Mouse (Mus musculus): ENCODE measurements around the gene Crybg2. TPM values are rescaled to one million over a fixed set of nuclear protein-coding genes. Genes with fewer than 3 reads are reported as not detected.
A peak's percentile ranks its signal among the peaks of the same experiment; 100 is the strongest.

Gene Crybg2
- not detected in 2 replicates for total RNA-seq (2015; ENCODE audit: low replicate concordance)
- total RNA-seq (2017; ENCODE audit: low replicate concordance) = not detected in 2 replicates

DNA sequence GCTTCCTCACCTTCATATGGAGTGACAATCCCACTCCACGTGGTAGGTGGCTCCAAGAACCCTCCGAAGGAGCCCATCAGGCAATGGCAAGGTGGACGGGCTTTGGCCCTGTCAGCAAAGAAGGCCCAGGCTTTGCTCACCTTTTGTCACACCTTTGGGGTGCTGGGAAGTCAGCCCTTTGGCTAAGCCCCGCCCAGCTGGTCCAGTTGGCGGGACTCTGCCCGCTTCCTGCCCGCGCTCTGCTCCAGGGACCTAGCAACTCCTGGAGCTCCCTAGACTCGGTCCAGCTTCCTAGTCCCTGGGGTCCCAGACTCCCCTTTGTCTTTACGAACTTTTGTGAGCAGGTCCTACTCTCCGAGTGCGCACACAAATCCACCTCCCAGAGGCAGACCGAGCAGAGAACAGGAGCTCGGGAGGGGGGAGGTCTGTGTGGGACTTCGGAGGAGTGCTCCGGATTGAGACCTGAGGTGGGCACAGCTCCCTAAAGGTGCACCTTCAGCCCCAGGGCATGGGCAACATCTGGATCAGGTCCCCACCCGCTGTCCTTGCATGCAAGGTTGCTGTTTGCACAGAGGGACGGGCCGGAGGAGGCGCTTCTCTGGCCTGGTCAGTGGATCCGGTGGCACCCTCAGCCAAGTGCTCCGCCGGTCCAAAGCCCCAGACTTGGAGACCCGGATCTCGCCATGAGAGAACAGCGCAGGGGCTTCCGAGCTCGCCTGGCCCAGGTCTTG, at the start of gene Crybg2:
TSS of gene Crybg2 (plus strand) at position 681 of the 731 bp plus-strand sequence.
- no peak for ATAC-seq (replicated peaks; ENCODE audit: low FRiP score, poor library complexity, severe bottlenecking)

DNA sequence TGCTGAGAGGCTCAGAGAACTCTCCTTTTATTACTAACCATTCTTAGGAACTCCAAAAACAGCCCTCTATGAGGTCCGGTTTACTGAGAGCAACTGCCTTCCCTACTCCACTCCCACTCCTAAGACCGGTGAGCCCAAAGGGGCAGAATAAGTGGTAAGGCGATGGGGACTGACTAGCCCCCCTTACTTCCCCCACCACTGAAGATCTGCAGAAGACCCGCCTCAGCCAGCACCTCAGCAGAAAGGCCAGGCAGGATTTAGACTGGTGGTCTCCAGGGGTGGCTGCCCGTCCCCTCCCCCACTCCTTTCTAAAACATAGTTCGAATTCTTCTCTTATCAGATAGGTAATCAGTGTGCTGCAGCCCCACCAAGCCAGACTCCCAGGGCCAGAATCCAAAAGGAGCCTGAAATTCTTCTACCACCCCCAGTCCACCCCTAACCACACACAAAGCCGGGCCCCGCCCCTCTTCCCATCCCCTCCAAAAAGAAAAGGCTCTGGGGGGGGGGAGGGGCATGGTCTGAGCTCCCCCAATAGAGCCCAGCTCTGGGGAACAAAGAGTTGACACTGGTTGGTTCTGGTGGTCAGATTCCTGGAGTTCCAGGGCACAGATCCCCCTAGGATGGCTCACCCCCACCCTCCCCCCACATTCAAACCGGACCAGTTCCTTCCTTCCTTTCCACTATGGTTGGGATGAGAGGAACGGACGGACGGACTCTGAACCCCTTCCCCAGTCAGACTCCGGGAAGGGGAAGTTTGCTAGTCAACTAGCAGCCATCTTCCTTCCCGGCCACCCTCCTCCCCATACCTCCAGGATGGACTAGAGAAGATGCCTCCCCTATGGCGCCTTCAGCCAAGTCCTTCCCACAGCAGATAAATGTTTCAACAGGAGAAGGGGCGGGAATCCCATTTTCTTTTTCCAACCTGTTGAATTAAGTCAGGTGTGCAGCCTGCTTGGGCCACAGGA, 48.9 kb upstream of the Crybg2 start:
- no peak for ATAC-seq (replicated peaks; ENCODE audit: low FRiP score, poor library complexity, severe bottlenecking)

DNA sequence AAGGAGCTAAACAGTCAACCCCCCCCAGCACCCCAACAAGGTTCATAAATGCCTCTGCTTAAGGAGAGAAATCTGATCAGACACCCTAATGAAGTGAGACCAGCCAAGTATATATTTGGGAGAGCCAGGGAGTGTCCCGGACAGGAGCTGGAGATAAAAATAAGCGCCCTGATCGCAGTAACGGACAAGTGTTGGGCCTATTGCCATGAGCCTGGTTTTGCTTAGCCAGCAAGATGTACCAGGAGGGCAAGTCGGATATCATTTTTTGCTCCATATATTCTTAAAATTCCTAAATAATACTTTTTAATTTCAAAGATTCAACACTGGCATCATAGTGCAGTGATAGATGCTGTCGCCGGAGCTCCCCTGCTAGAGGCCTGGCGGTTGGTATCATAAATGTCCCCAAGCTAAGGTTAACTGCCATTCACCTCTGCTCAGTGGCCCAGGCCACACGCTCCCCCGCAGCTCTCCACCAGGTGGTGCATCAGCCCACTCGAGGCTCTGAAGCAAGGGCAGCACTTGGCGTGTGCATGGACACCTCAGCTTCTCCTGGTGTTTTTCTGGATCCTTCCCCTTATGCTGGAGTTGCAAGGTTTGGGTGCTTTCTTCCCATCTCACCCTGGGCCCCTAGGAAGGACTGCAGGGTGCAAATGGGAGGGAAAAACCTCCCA, 47.6 kb upstream of the Crybg2 start:
- no peak for ATAC-seq (replicated peaks; ENCODE audit: low FRiP score, poor library complexity, severe bottlenecking)

DNA sequence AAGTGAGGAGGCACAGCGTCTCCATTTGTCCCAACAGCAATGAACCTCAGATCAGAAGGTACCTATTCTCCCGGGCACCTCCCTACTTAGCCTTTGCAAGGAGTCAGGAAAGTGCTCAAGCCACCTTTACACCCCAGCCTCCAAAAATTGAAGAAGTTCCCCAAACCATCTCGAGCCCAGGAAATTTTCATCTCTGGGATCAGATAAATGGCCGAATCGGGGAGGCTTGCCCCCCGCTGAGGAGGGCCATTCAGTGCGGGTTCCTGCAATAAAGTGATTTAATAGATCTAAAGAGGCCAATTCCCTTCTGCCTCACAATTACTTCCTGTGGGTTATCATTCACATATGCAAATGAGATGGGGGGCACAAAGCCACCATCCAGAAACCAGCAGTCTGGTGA, 44.4 kb upstream of the Crybg2 start:
- no peak for ATAC-seq (replicated peaks; ENCODE audit: low FRiP score, poor library complexity, severe bottlenecking)

DNA sequence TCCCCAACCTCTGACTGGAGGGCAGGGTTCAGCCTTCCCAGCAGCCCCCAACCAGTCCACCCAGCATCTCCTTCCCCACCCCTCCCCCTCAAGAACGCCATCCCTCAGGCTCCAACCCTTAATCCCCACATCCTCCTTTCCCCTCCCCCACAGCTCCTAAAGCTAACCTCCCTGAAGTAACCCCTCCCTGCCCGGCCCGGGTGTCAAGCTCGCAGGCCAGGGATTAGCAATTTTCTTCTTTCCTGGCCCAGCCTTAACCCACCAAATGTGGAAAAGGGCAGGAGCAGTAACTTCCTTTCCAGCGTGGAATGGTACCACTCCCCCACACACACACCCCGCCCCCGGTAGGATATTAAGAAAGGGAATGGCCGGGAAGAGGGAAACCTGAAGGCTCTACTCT, 43.8 kb upstream of the Crybg2 start:
- no peak for ATAC-seq (replicated peaks; ENCODE audit: low FRiP score, poor library complexity, severe bottlenecking)

DNA sequence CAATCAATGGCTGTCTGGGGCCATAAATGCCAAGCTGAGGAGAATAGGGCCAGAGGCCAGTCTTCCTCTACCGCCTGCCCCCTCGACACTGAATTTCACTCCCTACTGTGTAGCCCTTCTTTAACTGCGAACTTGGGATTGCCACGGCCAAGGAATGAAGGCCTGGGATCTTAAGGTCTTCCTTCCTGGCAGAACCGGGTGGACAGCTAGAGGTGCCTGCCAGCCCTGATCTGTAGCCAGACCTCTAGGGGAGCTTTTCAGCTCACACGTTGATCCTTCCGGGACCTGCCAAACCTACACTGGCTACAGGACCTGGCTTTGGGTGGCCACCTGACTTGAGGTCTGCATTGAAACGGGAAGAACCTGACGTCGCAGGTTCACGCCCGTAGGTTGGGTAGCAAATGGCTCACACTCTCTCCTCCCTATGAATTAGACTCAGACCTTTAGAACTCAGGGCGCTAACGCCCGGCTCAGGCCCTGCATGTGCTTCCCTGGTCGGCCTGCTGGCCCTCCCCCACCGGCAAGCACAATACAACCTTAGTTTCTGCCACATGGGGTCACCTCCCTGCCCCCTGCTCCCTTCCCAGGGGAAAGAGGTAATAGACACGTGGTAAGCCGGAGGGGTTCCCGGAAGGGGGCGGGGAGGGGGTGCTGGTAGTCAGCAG, 43.3 kb upstream of the Crybg2 start:
- ATAC-seq (replicated peaks; ENCODE audit: low FRiP score, poor library complexity, severe bottlenecking) = no peak

DNA sequence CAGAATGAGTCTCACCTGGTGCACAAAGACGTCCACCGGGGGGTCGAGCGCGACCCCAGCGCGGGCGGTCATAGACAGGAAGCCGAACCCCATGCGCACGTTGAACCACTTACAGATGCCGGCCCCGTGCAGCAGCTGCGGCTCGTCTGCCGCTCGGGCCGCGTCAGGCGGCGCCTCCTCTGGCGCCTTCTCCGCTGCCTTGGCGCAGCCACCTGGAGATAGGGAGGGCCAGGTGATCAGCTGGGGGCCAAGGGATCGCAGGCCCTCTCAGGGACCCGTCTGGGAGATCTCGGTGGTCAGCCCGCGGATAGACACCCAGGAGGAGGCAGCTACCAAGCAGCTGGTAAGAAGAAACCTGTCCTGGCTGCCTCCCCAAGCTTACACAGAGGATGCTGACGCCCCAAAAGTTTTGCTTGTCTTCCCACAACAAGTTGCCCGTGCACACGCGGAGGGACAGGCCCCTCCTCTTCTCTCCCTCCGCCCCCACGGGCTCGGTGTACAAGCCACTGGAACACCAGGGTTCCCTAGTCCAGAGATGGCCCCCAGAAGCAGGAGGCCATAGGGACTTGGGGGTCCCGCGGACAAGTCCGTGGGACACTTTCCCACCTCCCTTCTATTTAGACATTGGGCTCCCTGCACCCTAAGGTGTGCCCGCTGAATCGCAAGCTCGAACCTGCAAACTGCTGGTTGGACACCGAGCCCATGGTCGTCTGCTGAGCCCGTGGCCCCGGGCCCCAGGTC, 42.4 kb upstream of the Crybg2 start:
- ATAC-seq (replicated peaks; ENCODE audit: low FRiP score, poor library complexity, severe bottlenecking) = no peak

DNA sequence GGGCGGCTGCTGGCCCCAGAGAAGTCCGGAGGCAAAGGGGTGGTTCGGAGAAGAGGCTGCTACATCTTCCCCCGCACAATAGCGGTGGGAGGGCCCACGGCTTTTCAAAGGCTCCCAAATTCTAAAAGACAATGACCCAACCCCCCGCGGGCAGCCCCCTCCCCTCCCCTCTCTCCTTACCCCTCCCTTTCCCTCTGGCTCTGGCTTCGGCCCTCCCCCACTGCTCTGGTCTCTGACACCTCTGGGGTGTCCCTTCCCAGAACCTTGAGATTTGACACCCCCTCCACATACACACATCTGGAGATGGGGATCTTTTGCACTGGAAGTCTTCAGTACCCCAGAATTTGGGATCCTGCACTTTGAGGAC, 41.9 kb upstream of the Crybg2 start, which contains the start of gene Lin28a:
TSS of gene Lin28a (minus strand) at position 63 of the 367 bp plus-strand sequence.
- ATAC-seq (replicated peaks; ENCODE audit: low FRiP score, poor library complexity, severe bottlenecking) = no peak

DNA sequence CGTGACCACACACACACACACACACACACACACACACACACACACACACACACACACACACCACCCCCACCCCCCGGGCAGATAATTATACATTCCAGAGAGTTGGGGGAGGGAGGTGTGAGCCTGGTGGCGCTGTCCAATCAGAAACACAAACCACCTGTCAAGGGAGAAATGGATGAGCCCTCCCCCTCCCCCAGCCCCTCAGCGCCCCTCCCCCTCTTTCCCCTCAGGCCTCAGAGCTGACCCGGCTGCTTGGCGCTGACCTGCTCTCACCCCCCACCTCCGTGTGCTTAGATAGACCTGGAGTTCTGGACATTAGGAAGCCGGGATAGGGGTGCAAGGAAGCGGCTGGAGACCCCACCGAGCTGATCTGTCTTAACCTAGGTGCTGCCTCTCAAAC, 41.4 kb upstream of the Crybg2 start:
- no peak for ATAC-seq (replicated peaks; ENCODE audit: low FRiP score, poor library complexity, severe bottlenecking)

DNA sequence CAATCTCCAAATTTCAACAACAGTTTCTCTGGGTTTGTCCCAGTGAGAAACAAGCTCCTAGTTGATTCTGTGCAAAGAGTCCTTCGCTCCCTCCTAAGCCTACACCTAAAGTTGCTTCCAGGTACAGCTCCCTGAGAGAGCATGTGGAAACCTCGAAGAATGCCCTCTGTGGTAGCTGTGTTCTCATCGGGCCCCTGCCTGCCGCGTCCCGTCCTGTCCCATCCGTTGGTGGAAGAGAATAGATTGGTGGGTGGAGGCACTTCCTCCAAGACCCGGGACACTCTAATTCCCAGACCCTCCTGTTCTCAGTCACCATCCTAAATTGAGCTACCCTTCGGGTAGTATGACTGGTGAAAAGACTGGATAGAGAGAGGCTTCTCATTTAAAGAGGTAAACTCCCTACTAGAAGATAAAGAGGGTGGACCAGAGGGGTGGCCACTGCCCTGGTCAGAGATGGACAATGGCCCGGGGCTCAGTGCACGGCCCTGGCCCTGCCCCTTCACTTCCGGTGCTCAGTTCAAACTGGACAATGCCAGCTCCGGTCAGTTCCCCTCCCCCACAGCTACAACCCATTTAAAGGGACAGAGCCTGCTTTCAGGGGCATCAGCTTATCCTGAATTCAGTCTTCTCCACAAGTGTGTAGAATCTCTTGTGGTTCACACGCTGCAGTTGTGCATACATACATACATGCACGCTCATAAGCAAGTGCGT, 40.8 kb upstream of the Crybg2 start:
- ATAC-seq (replicated peaks; ENCODE audit: low FRiP score, poor library complexity, severe bottlenecking) = no peak

DNA sequence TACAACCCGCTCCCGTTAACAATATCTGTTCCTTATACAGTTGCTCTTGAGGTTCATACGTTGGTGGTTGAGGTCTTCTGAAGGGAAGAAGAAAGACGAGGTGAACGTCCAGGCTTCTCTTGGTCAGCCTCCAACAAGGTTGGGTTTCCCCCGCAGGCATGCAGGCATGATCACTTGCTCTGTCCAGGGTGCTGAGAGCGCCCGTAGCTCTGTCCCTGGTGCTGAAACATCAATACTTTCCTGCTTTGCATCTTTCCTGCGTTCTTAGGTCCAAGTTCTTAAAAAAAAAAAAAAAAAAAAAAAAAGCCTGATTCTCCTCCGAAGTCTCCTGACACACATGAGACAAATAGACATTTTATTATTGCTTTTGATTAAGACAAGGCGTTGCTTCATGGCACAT, 40.0 kb upstream of the Crybg2 start:
- ATAC-seq (replicated peaks; ENCODE audit: low FRiP score, poor library complexity, severe bottlenecking) = no peak

DNA sequence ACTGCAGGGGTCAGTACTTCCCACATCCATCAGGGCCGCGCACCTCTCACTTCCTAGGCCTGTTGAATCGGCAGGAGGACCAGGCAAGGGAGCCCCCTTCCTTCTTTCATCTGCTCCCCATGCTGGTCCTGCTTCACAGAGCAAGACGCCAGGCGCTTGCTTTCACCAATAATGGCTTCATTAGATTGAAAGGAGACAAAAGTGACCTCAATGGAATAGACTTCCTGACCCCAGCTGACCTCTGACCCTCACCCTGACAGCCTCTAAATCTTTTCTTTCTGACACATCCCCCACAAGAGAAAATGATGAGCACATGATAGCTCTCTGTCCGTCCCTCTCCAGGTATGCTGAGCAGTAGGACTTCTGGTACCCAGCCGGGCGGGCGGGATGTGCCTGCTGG, 34.8 kb upstream of the Crybg2 start:
- no peak for ATAC-seq (replicated peaks; ENCODE audit: low FRiP score, poor library complexity, severe bottlenecking)

DNA sequence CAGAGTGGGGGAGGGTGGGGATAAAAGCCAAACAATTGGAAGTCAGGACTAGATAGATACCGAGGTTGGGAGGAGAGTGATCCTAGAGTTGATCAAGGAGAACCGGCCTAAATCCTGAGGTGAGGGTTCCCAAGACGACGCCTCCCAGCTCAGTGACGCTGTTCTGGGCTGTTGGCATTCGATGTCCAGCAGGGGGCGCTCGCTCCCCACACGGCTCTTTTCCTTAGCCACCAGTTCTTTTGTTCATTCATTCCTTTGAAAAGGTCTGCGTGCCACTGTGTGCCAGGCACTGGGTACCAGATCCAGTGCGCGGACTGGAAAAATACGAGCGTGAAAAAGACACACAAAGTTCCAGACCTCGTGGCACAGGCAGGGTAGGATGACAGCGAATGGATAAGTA, 24.7 kb upstream of the Crybg2 start:
- peak; percentile 78 for ATAC-seq (replicated peaks; ENCODE audit: low FRiP score, poor library complexity, severe bottlenecking)

DNA sequence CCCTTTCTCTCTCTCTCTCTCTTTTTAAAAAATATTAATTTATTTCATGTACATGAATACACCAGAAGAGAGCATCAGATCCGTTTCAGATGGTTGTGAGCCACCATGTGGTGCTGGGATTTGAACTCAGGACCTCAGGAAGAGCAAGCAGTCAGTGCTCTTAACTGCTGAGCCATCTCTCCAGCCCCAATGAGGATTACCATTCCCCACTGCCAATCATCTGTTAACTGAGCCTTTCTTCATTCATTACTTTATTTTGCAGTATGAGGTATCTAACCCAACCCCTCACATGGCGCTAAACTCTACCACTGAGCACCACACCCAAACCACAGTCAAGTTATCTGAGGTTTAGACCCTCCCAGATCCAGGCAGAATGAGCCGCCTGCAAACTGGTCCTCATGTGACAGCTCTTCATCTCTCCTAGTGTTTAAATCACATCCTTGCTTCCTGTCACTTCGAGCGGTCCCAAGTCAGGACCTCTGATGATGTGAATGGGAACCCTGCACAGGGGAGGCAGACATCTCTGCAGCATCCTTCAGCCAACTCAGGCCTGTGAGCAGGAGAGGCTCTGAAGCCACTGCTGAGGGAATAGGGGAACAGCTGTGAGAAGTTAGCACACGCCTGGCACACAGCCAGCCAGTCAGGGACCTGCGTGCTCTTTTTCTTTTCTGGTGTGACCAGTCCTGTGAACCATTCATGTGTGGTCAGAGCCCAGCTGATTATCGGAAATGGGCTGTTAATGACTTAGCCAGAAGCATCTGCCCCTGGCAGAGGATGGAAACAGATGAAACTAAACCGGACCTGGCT, 19.1 kb upstream of the Crybg2 start:
- no peak for ATAC-seq (replicated peaks; ENCODE audit: low FRiP score, poor library complexity, severe bottlenecking)

DNA sequence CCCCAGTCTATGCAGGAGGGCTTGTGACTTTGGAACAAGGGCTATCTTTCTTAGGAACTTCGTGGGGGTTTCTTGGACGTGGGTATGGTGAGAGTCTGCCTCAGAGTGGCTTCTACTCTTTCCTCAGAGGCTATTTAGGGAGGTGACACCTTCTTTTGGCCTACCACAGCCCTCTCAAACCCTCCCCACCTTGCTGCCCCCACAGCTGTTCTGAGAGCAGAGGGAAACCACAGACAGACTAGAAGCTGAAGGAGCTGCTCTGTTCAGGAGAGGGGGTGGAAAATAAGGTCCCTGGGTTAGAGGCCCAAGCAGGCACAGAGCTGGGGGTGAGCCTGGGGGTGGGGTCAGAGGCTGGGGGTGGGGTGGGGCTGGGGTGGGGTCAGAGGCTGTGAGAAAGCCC, 17.6 kb upstream of the Crybg2 start:
- no peak for ATAC-seq (replicated peaks; ENCODE audit: low FRiP score, poor library complexity, severe bottlenecking)

DNA sequence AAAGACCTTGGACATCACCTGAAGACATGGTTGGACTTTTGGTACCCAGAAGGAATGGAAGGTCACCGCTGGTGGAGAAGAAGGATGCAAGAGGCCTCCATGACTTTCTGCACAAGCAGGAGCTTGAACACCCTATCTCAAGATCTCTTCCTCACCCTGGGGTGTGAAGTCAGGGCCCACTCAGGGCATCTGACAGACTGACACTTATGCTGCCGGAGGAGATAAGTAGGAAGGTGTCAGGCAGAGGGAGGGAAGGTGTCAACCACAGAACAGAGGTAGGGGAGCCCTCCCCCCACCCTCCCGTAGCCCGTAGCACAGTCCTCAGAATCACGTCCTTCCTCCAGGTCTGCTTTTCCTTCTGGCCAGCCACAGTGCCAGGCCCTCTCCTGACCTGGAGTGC, 13.0 kb upstream of the Crybg2 start:
- ATAC-seq (replicated peaks; ENCODE audit: low FRiP score, poor library complexity, severe bottlenecking) = no peak

DNA sequence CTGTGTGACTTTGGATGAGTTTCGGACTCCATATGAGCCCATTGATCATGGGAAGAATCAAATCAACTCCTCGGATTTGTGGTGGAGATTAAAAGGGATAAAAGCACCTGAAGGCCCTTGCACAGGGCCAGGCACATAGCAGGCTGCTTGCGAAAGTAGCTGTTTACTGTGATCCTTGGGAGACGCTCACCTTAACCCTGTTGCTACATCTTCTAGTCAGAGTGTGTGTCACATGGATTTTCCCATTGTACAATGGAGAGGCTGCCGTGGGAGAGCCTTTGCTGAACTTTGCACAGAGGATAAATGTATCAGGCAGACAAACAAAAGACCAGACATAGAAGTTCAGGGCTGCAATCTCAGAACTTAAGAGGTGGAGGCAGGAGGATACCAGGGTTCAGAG, 8.7 kb upstream of the Crybg2 start:
- no peak for ATAC-seq (replicated peaks; ENCODE audit: low FRiP score, poor library complexity, severe bottlenecking)

DNA sequence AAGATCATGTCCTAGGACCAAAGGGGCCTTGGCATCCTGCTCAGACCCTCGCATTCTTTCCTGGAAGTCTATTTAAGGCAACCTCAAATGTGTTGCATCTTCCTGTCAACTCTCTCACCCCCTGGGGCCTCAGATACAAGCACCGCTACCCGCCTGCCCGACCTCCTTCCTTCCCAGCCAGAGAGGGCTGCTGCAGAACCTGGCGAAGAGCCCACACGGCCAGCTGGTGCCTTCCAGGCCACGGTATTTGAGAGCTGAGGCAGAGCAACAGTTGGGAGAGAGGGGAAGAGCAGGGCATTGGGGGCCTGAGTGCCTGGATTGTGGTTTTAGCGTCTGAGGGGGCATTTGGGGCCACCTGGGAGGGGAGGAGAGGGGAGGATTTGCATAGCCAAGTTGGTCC, 8.1 kb upstream of the Crybg2 start:
- no peak for ATAC-seq (replicated peaks; ENCODE audit: low FRiP score, poor library complexity, severe bottlenecking)

Measured in erythroblast, adult 5-6 weeks (primary cell).